Mouse (Mus musculus) megakaryocyte-erythroid progenitor cell, adult 5 weeks (primary cell): Measurements from ENCODE around the gene Gramd4. TPM values are rescaled to one million over a fixed set of nuclear protein-coding genes. Genes with fewer than 3 reads are reported as not detected.

ENCODE experiments used
- polyA plus RNA-seq: library from polyadenylated mRNA; stranded (reverse); fragments of >175 nt; gene quantifications from 2 replicates; pipeline ENCODE4 v1.2.3, GENCODE M21; 2012

The Gramd4 gene
- polyA plus RNA-seq = 26.7 and 33.8 TPM in 2 replicates

GRCm38 (mm10) chr15:86057413-86057812, at the start of gene Gramd4:
Gene Gramd4 (plus strand): TSS chr15:86057695.

GRCm38 (mm10) chr15:86033191-86033841, 24.2 kb upstream of the Gramd4 start, which contains the start of gene Celsr1:
Gene Celsr1 (minus strand): TSS chr15:86033777.

GRCm38 (mm10) chr15:86185689-86186569, 128.4 kb downstream of the Gramd4 start, which contains the start of gene Cerk:
Gene Cerk (minus strand): TSS chr15:86186141.

Other genes starting within 250 kb of the Gramd4 start
- 23.1 and 23.9 TPM in 2 replicates for gene Cdpf1, start 246.0 kb upstream of the Gramd4 start, polyA plus RNA-seq
- gene Pkdrej, start 236.0 kb upstream of the Gramd4 start, polyA plus RNA-seq = not detected in 2 replicates
- 3.9 TPM in 2 replicates for gene Ttc38, start 225.4 kb upstream of the Gramd4 start, polyA plus RNA-seq
- gene Gtse1, start 197.9 kb upstream of the Gramd4 start, polyA plus RNA-seq = 30.5 and 40.9 TPM in 2 replicates
- 38.4 and 42.1 TPM in 2 replicates for gene Trmu, start 178.4 kb upstream of the Gramd4 start, polyA plus RNA-seq
- gene Celsr1, start 23.9 kb upstream of the Gramd4 start, polyA plus RNA-seq = 32.7 and 38.0 TPM in 2 replicates
- 29.0 and 34.6 TPM in 2 replicates for gene Cerk, start 128.4 kb downstream of the Gramd4 start, polyA plus RNA-seq
- 19.3 and 21.3 TPM in 2 replicates for gene Tbc1d22a, start 156.8 kb downstream of the Gramd4 start, polyA plus RNA-seq